Mouse (Mus musculus) telencephalon, adult 2 months (tissue): ENCODE data around the gene Prelp.

ENCODE experiments used
- DNase-seq: peaks from one replicate; pipeline ENCODE4 v3.0.0-alpha.2; 2011; ENCODE audit warnings: low read depth, low spot score

Gene Prelp

DNA sequence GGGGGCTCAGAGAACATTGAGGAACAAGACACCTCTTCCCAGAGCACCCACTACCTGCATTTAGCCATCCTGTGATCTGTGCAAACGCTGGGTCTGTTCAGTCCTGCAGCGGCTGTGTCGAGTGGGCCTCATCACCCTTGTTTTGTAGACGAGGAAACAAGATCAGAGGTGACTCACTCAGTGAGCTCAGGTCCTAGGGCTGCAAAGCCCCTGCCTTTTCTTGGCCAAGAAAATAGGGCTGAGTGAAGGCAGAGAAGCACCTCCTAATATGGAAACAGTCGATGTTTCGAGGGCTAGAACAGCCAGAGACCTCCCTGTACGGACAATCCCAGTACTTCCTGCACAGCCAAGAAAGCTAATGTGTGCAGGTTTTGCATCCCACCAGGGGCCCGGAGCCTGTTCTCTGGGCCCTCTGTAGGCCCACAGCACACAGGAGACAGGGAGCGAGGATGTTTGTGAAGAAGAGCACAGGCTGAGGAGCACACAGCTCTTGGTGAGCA is 22.1 kb downstream of the Prelp start:
- no peak for DNase-seq

DNA sequence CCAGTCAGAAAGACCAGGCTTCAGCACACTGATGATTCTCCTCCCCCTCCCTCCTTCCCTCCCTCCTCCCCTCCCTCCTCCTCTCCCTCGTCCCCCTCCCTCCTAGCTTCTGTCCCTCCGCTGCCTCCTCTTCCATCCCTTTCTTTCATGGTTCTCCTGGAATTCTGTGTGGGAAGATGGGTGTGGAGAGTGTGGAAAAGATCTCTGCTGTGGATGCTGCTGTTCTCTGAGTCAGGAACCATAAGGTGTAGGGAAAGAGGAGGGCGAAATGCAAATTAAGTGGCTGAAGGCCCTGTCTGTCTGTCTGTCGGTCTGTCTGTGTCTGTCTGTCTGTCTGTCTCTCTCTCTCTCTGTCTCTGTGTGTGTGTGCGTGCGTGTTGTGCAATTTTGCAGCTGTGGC is 23.9 kb downstream of the Prelp start:
- DNase-seq = no peak

DNA sequence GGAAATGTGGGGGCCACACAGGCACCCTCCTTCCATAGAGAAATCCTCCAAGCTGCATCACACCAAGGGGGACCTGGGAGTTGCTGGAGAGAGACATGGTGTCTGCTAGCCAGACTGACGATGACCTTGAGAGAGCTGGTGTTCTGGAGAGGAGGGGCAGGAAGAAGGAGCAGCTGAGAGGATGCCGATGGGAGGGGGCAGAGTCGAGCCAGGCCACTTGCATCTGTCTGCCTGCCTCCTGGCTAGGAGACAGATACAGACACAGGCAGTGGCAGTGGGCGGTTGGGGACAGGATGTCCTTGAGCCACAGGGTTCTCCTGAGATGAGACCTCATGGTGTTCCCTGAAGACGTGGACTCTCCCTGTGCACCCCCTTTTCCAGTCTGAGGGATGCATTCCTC is 29.7 kb downstream of the Prelp start:
- DNase-seq = no peak

DNA sequence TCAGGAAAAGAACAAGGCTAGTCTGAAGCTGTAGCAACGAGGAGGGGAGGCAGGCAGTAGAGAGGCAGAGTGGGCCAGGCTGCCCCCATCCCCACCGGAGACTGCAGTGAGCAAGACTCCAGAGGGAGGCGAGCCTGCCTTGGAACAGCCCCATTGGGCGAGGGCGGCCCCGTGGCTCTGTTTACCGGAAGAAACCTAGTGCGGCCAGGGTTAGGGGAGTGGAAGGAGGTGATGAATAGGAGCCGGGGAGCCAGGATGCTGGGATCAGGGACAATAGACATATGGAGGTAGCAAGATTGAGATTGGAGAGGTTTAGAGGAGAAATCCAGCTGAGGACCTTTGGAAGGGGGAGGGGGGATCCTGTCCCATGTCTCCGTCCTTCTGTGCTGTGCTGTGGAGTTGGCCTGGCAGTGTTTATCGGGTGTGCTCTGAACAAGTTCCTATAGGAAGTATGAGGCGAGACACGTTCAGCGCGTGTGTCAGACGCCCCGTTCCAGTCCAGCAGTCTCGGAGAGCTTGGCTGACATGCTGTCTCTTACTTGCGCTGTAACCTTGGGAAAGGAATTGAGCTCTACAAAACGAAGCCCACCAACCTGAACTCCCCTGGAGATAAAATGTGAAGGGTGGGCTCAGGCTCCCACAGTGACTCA is 31.1 kb downstream of the Prelp start:
- no peak for DNase-seq

DNA sequence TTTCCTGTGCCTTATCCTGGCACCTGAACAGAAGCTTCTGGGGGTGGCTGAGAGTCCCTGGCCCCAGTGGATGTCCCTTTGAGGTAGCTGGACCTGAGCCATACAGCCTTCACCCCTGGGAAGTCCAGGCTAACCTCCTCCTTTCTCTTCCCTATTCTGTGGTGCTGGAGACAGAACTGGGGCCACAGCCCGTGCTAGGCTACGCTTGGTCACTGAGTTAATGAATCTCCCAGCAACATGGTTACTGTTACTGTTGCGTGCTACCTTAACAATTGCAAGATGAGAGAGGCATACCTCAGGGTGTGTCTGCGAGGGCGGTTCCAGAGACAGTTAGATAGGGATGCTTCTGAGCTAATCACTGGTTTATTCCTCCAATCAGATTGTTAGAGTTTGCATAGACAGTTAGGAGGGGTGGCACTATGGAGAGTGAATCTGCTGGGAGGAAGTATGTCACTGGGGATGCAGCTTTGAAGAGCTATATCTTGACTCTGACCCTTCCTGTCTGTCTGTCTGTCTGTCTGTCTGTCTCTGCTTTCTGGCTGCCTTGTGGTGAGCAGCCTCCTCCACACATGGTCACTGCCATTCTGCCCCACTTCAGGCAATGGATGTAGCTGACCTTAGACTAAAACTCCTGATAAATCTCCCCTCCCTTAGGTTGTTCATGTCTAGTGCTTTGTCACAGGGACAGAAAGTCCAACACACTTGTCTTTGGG is 33.5 kb downstream of the Prelp start:
- DNase-seq = no peak

DNA sequence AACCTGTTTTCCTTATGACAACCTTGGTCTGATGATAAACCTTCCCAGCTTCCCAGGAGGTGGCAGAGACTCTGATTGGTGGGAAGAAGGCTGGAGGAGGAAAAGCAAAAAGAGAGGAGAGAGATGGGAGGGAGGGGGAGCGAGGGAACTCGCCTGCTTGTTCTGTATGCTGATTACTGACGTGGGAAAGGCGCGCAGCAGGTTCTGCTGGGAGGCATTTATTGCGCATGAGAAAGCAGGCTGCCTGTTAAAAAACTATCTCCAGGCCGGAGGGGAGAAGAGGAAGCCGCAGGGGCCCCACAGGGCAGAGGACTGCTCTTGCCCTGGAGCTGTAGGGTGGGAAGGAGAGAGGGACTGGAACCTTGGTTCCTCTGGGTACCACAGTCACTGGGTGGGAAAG is 34.2 kb downstream of the Prelp start:
- DNase-seq = peak; percentile 90

DNA sequence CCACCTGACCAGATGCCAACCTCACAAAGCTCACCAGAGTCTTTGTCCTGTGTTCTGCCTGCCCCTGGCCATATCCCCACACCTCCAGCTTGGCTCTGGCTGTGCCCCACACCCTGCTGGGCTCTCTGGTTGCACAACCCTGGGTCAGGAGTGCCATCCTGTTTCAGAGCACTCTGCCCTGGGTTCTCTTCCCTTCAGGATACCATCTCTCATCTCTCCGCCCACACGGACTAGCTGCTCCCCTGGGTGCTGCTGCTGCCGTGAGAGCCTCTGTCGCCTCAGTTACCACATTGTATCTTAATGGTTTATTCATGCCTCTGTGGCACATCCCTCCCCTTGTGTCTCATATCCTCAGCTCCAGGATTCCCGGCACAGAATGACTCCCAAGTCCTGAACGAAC is 34.8 kb downstream of the Prelp start:
- no peak for DNase-seq

DNA sequence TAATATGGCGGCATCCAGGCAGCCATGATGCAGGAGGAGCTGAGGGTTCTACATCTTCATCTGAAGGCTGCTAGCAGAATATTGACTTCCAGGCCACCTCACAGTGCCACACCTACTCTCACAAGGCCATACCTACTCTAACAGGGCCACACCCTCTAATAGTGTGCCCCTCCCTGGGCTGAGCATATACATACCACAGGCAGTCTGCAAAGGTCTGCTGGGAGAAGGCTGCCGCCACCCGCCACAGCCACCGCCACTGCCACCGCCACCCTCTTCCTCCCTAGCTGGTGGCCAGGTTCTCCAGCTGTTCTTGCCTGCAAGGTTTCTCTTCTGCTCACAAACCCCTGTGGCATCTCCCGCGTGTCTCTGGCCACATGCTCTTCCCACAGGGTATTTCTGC is 35.4 kb downstream of the Prelp start:
- DNase-seq = no peak

DNA sequence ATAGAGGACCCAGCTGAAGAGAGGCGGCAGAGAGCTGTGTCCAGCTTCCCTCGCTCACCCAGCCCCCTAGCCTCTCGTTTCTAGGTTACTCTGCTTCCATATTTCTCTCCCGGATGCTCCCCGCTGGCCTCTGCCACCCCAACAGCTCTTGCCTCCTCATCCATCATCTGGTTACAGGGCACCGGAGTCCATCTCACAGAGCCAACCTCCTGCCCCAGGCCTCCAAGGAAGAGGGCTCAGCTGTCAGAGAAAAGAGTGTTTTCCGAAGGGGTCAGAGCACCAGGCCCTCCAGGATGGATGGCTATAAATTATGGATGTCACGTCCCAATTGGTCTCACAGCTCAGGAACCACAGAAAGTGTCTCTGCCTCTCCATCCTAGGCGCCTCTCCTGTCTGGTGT is 36.5 kb downstream of the Prelp start:
- no peak for DNase-seq

DNA sequence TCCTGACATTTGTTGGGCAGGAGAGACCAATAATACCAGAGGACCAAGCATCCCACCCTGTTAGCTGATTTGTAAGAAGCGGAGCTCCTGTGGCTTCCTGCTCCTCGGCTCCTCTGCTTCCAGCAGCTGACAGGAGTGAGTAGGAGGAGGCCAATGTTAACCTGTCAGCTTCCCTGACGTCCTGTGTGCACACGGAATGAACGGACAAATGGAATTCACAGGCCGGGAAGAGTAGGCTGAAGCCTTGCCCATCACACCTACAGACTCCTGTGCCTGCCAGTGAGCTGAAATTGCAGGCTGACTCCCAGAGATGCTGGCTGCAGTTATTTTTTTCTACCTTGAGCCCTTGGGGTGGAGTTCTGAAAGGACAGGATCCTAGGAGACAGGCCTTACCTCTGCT is 37.1 kb downstream of the Prelp start:
- DNase-seq = peak; percentile 79

DNA sequence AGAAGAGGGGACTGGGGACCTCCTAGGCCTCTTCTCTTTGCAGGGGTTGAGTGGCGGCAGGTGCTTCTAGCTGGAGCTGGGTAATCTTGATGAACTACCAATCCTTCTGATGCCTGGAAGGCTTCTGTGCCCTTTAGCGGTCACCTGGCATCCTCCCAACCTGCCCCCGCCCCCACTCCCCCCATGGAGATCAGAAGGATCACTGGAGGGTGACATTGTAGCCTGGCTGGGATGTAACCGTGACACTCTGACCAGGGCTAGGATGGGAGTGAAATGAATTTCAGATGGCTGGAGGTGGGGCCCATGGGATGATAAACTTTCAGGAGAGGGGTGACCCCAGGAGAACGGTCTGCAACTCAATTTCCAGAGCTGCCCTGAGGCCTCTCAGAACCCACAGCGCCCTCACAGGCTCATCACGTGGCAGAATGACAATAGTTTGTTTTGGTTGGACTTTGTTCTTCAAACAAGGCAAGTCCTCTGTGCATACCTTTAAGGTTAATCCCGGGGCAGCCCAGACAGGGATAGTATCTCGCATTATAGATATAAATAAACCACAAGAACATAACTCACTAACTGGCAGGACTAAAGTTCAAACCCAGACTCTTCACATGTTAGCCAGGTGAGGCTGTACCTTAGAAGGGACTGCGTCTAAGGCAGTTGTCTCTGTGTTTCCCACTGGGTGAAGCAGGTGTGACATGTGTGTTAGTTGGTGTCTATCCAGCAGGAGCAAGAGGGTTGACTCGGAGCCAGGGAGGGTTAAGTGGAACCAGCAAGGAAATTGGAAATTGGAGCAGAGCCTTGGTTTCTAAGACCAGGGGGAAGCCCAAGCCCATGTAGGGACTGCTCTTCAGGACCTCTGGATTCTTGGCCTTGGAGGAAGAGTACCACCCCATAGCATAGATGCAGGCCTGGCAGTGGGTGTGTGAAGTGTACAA is 38.7 kb downstream of the Prelp start:
- no peak for DNase-seq

DNA sequence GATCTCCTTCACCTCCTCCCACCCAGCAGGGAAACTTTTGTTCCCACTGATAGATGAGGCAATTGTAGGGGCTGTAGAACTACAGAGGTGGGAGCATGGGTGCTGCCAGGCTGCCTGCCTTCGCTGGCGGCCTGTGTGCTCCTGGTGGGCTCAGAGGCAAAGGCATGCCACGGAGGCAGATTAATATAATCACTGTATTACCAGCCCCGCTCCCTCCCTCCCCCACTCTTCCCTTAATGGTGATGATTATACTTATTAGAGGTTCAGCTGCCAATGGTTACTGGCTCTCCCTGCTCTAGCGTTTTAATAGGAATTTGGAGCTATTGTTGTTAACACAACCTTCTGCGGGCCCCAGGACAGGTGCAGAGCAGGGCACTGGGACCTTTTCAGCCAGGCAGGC is 39.4 kb downstream of the Prelp start:
- DNase-seq = no peak

DNA sequence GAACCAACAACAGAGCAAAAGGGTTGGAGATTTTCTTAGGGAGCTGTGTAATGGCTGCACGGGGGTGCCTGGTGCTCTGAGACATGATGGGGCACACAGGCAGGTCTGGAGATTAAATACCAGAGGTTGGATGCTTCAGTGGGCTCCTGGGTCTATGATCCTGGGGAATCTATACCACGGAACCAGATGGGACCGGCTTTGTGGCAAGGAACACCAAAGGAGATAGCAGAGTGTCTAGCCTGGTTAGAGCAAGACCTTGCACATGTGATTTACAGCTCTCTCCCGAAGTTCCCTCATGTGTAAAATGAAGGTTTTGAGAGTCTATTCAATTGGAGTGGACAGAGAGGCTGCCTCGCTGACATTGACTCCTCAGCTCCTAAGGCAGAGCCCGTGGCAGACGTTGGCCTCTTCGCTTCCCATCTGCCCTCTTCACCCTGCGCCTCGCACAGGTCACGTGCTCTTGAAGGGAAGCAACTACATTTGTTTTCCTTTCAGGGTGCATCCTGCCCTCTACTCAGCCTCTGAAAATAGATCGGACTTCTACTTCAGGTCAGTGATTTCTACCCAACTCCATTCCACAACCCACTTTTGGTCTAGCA is 42.3 kb downstream of the Prelp start:
- DNase-seq = no peak

DNA sequence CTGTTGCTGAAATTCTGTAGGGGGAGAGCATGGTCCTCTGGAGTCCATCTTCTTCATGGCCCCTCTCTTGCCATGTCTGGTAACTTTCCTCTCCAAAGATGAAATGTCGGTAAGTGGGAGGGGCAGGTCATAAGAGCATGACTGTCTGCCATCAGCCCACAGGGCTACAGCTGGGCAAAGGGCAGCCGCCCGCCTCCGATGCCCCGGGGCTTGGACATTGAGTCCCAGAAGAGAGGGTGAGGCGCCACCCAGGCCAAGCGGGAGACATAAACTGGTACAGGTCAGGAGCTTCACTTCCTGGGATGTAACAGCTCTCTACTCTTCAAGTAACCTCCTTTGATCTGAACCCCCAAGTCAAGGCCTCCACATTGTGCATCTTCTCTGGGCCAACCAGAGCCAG is 44.3 kb downstream of the Prelp start:
- DNase-seq = no peak

DNA sequence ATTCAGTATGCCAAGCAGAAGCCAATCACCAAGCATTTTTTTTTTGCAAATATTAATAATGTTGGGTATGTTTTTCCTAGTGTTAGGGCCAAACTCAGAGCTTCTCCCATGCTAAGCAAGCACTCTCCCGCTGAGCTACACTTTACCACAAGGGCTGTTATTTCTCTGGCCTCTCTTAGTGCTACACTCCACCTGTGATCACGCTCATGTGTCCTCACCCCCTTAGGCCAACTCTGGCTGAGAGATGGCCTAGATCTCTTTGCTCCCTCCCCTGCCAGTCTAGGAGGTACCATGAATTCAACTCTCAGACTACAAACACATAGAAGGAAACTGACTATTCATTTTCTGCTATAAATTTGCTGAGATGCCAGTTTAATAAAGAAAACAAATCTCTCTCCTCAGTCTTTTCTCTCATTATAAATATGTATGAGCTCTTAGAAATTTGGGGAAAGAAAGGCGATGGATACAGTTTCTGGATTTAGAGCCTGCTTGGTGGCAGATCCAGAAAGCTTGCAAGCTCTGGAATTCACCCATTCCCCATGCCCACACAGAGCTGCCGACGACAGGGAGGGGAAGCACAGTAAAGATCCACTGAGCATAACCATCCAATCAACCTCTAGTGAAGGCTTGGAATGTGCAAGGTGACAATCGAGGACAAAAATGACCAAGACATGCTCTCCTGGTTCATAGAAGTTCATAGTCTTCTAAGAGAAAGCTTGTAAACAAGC is 48.0 kb downstream of the Prelp start:
- DNase-seq = peak; percentile 41

DNA sequence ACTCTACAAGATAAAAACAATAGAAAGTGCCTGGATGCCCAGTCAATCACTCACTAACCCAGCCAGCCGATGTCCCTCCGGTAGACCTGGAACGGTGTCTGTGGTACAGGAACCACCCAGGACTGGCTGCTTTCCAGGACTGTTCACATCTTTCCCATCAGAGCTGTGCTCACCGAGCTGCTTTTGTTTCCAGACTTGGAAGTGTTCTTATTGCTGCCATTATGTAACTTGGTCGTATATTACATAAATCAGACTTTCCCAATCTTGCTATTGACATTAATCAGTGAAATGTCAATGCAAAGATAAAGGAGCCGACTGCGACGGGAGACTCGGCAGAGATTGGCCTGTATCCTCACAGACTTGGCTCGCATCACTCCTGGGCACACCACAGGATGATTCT is 50.0 kb downstream of the Prelp start:
- no peak for DNase-seq

DNA sequence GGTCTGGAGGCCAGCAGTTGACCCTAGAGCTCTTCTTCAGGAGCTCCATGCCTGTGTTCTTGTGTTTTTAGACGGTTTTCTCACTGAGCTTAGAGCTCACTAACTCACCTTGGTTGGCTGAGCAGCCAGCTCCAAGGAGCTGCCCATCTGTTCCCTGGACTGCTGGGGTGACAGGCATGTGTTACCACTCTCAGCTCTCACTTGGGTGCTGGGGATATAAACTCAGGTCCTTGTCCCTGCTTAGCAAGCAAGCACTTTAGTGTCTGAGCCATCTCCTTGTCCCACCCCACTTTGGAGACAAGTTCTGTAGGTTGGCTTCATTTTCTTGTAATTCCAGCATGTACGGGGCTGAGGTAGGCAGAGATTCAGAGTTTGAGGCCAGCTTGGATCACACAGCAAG is 52.0 kb downstream of the Prelp start:
- DNase-seq = no peak

DNA sequence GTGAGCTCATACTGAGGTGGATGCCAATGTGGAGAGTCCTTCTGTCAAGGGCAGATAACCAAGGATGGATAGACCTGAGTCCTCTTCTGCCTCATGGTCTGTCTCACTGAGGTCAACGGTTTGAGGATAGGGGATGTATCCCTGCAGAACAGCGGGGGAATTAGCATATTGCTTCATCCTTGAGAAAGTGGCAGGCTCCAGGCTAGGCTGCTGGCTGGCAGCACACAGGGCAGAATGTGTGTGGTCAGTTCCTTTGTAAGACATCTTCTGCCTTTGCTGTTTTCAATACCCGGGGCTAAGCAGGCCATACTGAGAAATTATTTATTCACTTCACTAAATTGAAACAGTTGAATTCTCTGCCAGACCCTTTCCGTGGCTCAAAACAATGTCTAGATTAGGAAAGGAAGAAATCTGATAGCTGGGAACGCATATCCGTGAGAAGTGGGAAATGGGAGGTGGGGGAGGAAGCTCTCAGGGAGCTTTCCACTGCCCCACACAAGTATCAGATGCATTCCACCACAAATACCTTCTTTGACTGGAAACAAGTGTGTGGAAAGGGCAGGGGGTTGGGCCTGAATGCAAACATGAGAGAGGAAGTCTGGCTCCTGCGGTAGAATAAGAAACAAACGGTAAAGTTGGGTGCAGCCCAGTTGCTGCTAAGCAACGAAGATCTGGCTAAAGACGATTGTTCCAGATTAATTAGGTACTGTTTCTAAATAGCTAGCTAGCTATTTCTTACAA is 57.8 kb downstream of the Prelp start:
- no peak for DNase-seq

DNA sequence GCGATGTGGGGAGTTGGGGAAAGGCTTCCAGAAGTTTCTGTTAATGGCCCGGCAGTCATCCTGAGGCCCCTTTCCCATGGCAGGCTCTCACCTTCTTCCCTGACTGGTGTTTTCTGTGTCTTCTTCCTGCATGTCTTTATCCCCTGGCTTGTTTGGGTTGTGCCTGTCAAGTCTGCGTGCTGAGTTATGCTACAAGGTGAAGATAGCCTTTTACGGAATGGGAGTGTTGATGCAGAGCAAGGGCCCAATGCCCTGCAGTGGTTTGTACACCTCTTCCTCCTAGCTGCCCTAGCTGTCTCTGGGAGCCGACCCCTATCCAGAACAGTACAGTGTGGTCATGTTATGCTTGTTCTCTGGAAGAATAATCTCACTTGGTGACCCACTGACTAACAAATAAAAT is 60.2 kb downstream of the Prelp start:
- no peak for DNase-seq
